Mouse (Mus musculus): ENCODE results near the gene Rfx5.

The Rfx5 gene

GRCm38 (mm10) chr3:94996946-94997345 lies 43.1 kb downstream of the Rfx5 start:
- peak; percentile 75 for DNase-seq (ENCODE audit: low spot score)

DNA sequence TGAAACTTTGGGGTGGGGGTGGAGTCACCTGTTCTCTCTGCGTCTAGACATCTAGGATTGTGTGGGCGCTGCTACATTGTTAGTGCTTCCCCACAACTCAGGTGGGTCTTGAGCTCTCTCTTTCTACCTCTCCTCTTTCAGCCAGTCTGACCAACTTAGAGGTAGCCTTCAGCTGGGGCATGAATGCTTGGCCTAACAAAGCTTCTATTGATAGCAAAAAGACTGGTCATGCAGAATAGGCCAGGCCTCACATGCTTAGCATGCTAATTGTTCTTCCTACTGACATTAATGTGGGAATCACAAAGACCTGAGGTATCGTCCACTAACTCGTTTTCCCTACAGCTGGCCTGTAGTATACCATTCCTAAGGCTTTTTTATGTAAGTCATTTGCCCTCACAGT lies 48.7 kb downstream of the Rfx5 start:
- no peak for DNase-seq (ENCODE audit: low spot score)

GRCm38 (mm10) chr3:95003273-95003672 lies 49.4 kb downstream of the Rfx5 start:
- no peak for DNase-seq (ENCODE audit: low spot score)

GRCm38 (mm10) chr3:95005651-95006050 lies 51.8 kb downstream of the Rfx5 start:
- no peak for DNase-seq (ENCODE audit: low spot score)

DNA sequence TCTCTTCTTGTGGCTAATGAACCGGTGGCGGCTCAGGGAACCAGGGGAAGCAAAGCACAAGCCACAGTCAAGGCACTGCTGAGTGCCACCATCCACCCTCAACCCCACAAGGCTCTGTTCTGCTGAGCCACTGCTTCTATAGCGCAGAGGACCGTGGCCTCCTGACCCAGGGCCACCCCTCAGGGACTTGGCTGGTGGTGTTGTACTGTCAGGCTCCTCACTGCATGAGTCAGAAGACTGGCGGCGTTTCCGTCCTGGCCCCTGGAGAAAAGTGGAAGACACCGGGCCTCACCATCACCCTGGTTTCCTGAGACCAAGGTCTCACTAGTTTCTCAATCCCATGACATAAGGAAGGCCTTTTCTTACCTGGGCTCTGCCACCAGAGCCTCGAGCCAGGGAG lies 53.8 kb downstream of the Rfx5 start:
- DNase-seq (ENCODE audit: low spot score): no peak

DNA sequence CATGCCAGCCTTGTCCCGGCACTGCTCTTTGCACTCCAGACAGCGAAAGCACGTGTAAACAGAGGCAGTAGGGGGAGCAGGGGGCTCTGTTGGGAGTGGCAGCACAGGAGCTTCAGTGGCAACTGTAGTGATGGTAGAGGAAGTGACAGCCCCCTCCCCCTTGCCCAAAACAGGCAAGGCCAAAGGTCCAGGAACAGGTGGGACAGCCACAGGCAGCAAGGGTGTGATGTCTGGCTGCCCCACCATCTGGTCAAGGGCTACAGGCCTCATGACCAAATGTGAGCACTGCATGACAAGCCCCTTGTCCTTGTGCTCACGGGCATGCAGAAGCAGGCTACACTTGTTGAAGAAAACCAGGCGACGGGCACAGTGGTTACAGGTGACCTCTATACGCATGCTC lies 56.5 kb downstream of the Rfx5 start:
- no peak for DNase-seq (ENCODE audit: low spot score)

Data from ovary, postnatal 10 days (tissue).